Mouse (Mus musculus) forelimb bud, embryonic 11.5 days (tissue): Measurements from ENCODE around the gene Grem2.

Source experiments
- DNase-seq: peaks from one replicate; pipeline ENCODE4 v3.0.0-alpha.2; 2012; ENCODE audit warnings: low read depth, low spot score

Grem2 gene

DNA sequence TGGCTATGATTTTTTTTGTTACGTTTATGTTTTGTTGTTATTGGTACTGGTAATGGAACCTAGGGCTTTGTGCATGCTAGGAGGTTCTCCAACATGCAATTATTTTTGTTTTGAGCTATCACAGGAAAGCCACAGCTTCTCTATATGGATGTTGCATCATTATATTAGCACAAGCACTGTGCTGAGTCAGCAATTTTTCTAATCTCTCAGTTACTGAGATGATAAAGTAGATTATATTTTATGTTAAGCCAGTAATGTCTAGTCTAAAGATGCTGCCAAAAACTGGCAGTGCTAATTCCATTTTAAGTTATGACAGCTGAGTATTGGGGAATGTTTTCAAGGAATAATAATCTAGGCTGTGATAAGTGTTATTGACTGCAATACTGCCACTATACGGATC is 133.0 kb downstream of the Grem2 start:
- DNase-seq, result no peak
